Mouse (Mus musculus) frontal cortex, postnatal 14 days (tissue): ENCODE results near the gene Lce1d.
"Not testable (repeated sequence)": the region's sequence is repeated elsewhere in the genome, so short reads cannot be mapped to it uniquely, and the experiment has no call there.

Experiments used
- DNase-seq, 2 experiments: peaks; one replicate each; pipeline ENCODE4 v3.0.0; 2022; ENCODE audit warnings: low spot score in 2 of 2

The Lce1d gene

GRCm38 (mm10) chr3:92687110-92687509 is at the start of gene Lce1d:
Gene Lce1d, minus strand, starts transcription at chr3:92687210.
- DNase-seq, result no peak

GRCm38 (mm10) chr3:92722631-92723030 is 35.6 kb upstream of the Lce1d start:
- no peak for DNase-seq

GRCm38 (mm10) chr3:92720250-92720649 is 33.2 kb upstream of the Lce1d start, which contains the start of gene Lce1f:
Gene Lce1f, minus strand, starts transcription at chr3:92720350.
- no peak for DNase-seq

- DNase-seq, result no peak
Measured at GRCm38 (mm10) chr3:92715122-92715521, 28.1 kb upstream of the Lce1d start.

GRCm38 (mm10) chr3:92708974-92709373 is 22.0 kb upstream of the Lce1d start, which contains the start of gene Lce1e:
Gene Lce1e, minus strand, starts transcription at chr3:92709074.
- no peak for DNase-seq

GRCm38 (mm10) chr3:92694613-92695012 is 7.6 kb upstream of the Lce1d start:
- no peak for DNase-seq

GRCm38 (mm10) chr3:92691688-92692087 is 4.7 kb upstream of the Lce1d start:
- DNase-seq, result no peak

- DNase-seq, result not testable (repeated sequence)
Measured at GRCm38 (mm10) chr3:92689154-92689553, 2.1 kb upstream of the Lce1d start.

- DNase-seq, result no peak
Measured at GRCm38 (mm10) chr3:92678947-92679346, 8.1 kb downstream of the Lce1d start, which contains the start of gene Lce1c. Gene Lce1c, plus strand, starts transcription at chr3:92679247.

- DNase-seq, result no peak
Measured at GRCm38 (mm10) chr3:92670215-92670614, 16.8 kb downstream of the Lce1d start, which contains the start of gene Lce1a2. Gene Lce1a2, minus strand, starts transcription at chr3:92670315.

GRCm38 (mm10) chr3:92656826-92657225 is 30.2 kb downstream of the Lce1d start, which contains the start of gene Lce1b:
Gene Lce1b, minus strand, starts transcription at chr3:92656926.
- no peak for DNase-seq

GRCm38 (mm10) chr3:92648207-92648606 is 38.8 kb downstream of the Lce1d start, which contains the start of gene Lce1a1:
Gene Lce1a1, minus strand, starts transcription at chr3:92648307.
- DNase-seq, result no peak

GRCm38 (mm10) chr3:92639854-92640253 is 47.2 kb downstream of the Lce1d start:
- no peak for DNase-seq

GRCm38 (mm10) chr3:92638653-92638991 is 48.4 kb downstream of the Lce1d start:
- DNase-seq, result no peak

- DNase-seq, result no peak
Measured at GRCm38 (mm10) chr3:92637745-92638652, 49.0 kb downstream of the Lce1d start.
